Mouse (Mus musculus): ENCODE data around the gene Sh3bp5.

DNA sequence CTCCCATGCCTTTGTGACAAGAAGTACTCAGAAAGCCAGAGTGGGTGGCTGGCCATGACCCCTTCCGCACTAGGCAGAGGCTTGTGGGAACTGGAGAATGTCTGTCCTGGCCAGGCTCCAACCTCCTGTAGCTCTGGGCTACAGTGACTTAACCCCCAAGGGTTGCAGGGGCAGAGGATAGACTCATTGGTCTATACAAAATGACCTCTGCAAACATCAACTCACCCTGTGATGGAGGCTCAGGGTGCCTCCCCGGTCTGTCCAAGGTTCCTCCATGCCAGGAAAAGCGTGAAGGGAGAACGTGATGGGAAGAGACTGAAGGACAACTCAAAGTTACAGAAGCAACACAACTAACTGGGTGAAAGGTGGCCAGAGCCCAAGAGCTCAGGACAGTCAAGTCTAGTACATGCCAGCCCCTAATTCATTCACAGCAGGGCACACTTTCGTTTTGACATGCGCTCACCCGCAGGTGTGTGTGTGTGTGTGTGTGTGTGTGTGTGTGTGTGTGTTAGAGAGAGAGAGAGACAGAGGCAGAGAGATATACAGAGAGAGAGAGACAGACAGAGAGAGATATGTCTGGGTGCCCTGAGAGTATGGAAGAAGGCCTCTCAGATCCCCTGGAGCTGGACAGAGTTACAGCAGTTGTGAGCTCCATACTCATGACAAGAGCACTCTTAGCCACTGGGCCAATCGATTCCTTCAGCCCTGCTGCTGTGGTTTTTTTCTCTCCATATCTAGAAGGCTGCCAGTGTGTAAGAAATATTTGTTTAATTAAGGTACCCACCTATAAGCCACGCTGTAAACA is 37.9 kb downstream of the Sh3bp5 start:
- TF ChIP-seq CTCF (IDR thresholded peaks at IDR 0.05; ENCODE audit: low read depth, low read length): no peak
- TF ChIP-seq GATA1 (IDR thresholded peaks at IDR 0.05; ENCODE audit: borderline replicate concordance, low read length): no peak

Measured in G1E (cell line).